Mouse (Mus musculus): ENCODE data around the gene Znrd1as. TPM values are rescaled to one million over a fixed set of nuclear protein-coding genes. Genes with fewer than 3 reads are reported as not detected.

The Znrd1as gene
- total RNA-seq (2021): 1 to 10 TPM; 7.1 to 9.2 TPM
- long read RNA-seq, experiment 1, partial matches to known transcripts: 0 of 2 reads
- long read RNA-seq, experiment 1, other reads (novel, unspliced or antisense): 0 of 2 reads
- long read RNA-seq, experiment 2, partial matches to known transcripts: 0 of 4 reads
- long read RNA-seq, experiment 2, other reads (novel, unspliced or antisense): 1 of 4 reads

GRCm38 (mm10) chr17:36957999-36958743 lies at the start of gene Znrd1as, which contains the start of gene Znrd1:
Gene Znrd1as (plus strand): TSS chr17:36958592.
Gene Znrd1 (minus strand): TSS chr17:36958559.
- peak; percentile 80 to 93 for DNase-seq (ENCODE audit: low spot score in 2 of 2)

GRCm38 (mm10) chr17:36909802-36910201 lies 48.6 kb upstream of the Znrd1as start:
- no peak for DNase-seq (ENCODE audit: low spot score in 2 of 2)

GRCm38 (mm10) chr17:36912031-36912430 lies 46.4 kb upstream of the Znrd1as start:
- no peak for DNase-seq (ENCODE audit: low spot score in 2 of 2)

GRCm38 (mm10) chr17:36914108-36914507 lies 44.3 kb upstream of the Znrd1as start:
- DNase-seq (ENCODE audit: low spot score in 2 of 2): peak; percentile 30 to 76

GRCm38 (mm10) chr17:36915076-36915475 lies 43.3 kb upstream of the Znrd1as start:
- peak in 1 of 2 experiments; percentile 53 for DNase-seq (ENCODE audit: low spot score in 2 of 2)

GRCm38 (mm10) chr17:36920239-36920638 lies 38.2 kb upstream of the Znrd1as start:
- DNase-seq (ENCODE audit: low spot score in 2 of 2): no peak

GRCm38 (mm10) chr17:36922715-36923114 lies 35.7 kb upstream of the Znrd1as start:
- no peak for DNase-seq (ENCODE audit: low spot score in 2 of 2)

GRCm38 (mm10) chr17:36923491-36923890 lies 34.9 kb upstream of the Znrd1as start:
- no peak for DNase-seq (ENCODE audit: low spot score in 2 of 2)

GRCm38 (mm10) chr17:36927496-36928120 lies 30.8 kb upstream of the Znrd1as start:
- DNase-seq (ENCODE audit: low spot score in 2 of 2): no peak

- DNase-seq (ENCODE audit: low spot score in 2 of 2): no peak
Observed at GRCm38 (mm10) chr17:36929236-36929932, 29.0 kb upstream of the Znrd1as start.

GRCm38 (mm10) chr17:36930233-36930632 lies 28.2 kb upstream of the Znrd1as start:
- DNase-seq (ENCODE audit: low spot score in 2 of 2): no peak

- no peak for DNase-seq (ENCODE audit: low spot score in 2 of 2)
Observed at GRCm38 (mm10) chr17:36931130-36931529, 27.3 kb upstream of the Znrd1as start.

- DNase-seq (ENCODE audit: low spot score in 2 of 2): no peak
Observed at GRCm38 (mm10) chr17:36931806-36932205, 26.6 kb upstream of the Znrd1as start.

- DNase-seq (ENCODE audit: low spot score in 2 of 2): no peak
Observed at GRCm38 (mm10) chr17:36938056-36938455, 20.3 kb upstream of the Znrd1as start.

- DNase-seq (ENCODE audit: low spot score in 2 of 2): peak in 1 of 2 experiments; percentile 26
Observed at GRCm38 (mm10) chr17:36942391-36942790, 16.0 kb upstream of the Znrd1as start.

- DNase-seq (ENCODE audit: low spot score in 2 of 2): no peak
Observed at GRCm38 (mm10) chr17:36942791-36943471, 15.5 kb upstream of the Znrd1as start, which contains the start of gene Rnf39. Gene Rnf39 (plus strand): TSS chr17:36942918.

GRCm38 (mm10) chr17:36943691-36944090 lies 14.7 kb upstream of the Znrd1as start:
- DNase-seq (ENCODE audit: low spot score in 2 of 2): no peak

- no peak for DNase-seq (ENCODE audit: low spot score in 2 of 2)
Observed at GRCm38 (mm10) chr17:36944121-36944775, 14.1 kb upstream of the Znrd1as start.

GRCm38 (mm10) chr17:36947051-36947819 lies 11.2 kb upstream of the Znrd1as start:
- DNase-seq (ENCODE audit: low spot score in 2 of 2): peak in 1 of 2 experiments; percentile 23

GRCm38 (mm10) chr17:36948286-36948685 lies 10.1 kb upstream of the Znrd1as start:
- no peak for DNase-seq (ENCODE audit: low spot score in 2 of 2)
